Mouse (Mus musculus) liver, embryonic 16.5 days (tissue): ENCODE results near the gene Gm17304. TPM values are rescaled to one million over a fixed set of nuclear protein-coding genes. Genes with fewer than 3 reads are reported as not detected.

Source experiments
- ATAC-seq: fragments of 200-750 bp; cut with Nextera tagmentation; 2 replicates; pipeline ENCODE4 v1.8.0; 2017; ENCODE audit warnings: low read depth, mild to moderate bottlenecking, moderate number of reproducible peaks, moderate library complexity
- H3K27ac ChIP-seq: fragments of 300-500 bp; sonication (generic); 2 replicates; pipeline ENCODE4 v1.5.1; 2014; ENCODE audit warnings: mild to moderate bottlenecking, low read length
- H3K27me3 ChIP-seq: fragments of 300-500 bp; sonication (generic); 2 replicates; pipeline ENCODE4 v1.6.1; 2014; ENCODE audit warnings: low read depth, low read length, mixed read lengths; ENCODE audit not compliant: control insufficient read depth, insufficient read depth
- H3K36me3 ChIP-seq: fragments of 300-500 bp; sonication (generic); 2 replicates; pipeline ENCODE4 v1.6.1; 2014; ENCODE audit warnings: mild to moderate bottlenecking; ENCODE audit not compliant: control insufficient read depth, insufficient read depth
- H3K4me1 ChIP-seq: fragments of 300-500 bp; sonication (generic); 2 replicates; pipeline ENCODE4 v1.6.1; 2014; ENCODE audit warnings: low read depth, low read length, mixed read lengths; ENCODE audit not compliant: control insufficient read depth
- H3K4me2 ChIP-seq: fragments of 300-500 bp; sonication (generic); 2 replicates; pipeline ENCODE4 v1.6.1; 2014; ENCODE audit warnings: low read depth, low read length, mixed read lengths
- H3K4me3 ChIP-seq: fragments of 300-500 bp; sonication (generic); 2 replicates; pipeline ENCODE4 v1.5.1; 2014; ENCODE audit warnings: low read depth, mild to moderate bottlenecking, low read length
- H3K9ac ChIP-seq: fragments of 300-500 bp; sonication (generic); 2 replicates; pipeline ENCODE4 v1.6.1; 2014; ENCODE audit warnings: low read depth, low read length
- H3K9me3 ChIP-seq: fragments of 300-500 bp; sonication (generic); replicated peaks from 2 replicates; pipeline ENCODE4 v1.6.1; 2016; ENCODE audit warnings: low read length; ENCODE audit not compliant: control insufficient read depth
- WGBS: fragments of 180-500 bp; shearing (Covaris S2); extraction: QIAGEN DNeasy Blood & Tissue Kit; methylation state at CpG from one replicate; pipeline ENCODE4 v1.1.7; 2014; ENCODE audit not compliant: insufficient replicate concordance; 5-methylcytosine and 5-hydroxymethylcytosine counted together
- polyA plus RNA-seq: library from polyadenylated mRNA; unstranded; fragments of >200 nt; fragmentation: Nextera tagmentation; extraction: Ambion mirVana; gene quantifications from 2 replicates; pipeline ENCODE4 v1.2.1, GENCODE M21; 2015

Gene Gm17304
- polyA plus RNA-seq, 1 experiment from 2014 or later: not detected

GRCm38 (mm10) chr5:106612151-106612550 lies 3.3 kb downstream of the Gm17304 start:
- no peaks in the 10 kb centered on the region for H3K27me3 ChIP-seq
- H3K27ac ChIP-seq: no peak overlapping the region
- ATAC-seq: no peak
- H3K4me2 ChIP-seq: no peak overlapping the region
- H3K9ac ChIP-seq: no peak overlapping the region
- H3K4me1 ChIP-seq: no peaks in the 10 kb centered on the region
- no peak overlapping the region for H3K4me3 ChIP-seq
- 79% methylated on average over 2 of the region's 2 CpGs for WGBS
- no peaks in the 10 kb centered on the region; the same call in 1 of the 2 replicates for H3K36me3 ChIP-seq
- no peaks in the 10 kb centered on the region for H3K9me3 ChIP-seq

GRCm38 (mm10) chr5:106614570-106614969 lies 5.7 kb downstream of the Gm17304 start:
- no peak overlapping the region for H3K27ac ChIP-seq
- no peaks in the 10 kb centered on the region for H3K9me3 ChIP-seq
- no peaks in the 10 kb centered on the region for H3K4me1 ChIP-seq
- H3K36me3 ChIP-seq: peaks cover 4% of the 10 kb centered on the region
- H3K27me3 ChIP-seq: no peaks in the 10 kb centered on the region
- no peak overlapping the region for H3K4me2 ChIP-seq
- WGBS: 62% methylated on average over 7 of the region's 7 CpGs
- H3K9ac ChIP-seq: no peak overlapping the region
- no peak for ATAC-seq
- H3K4me3 ChIP-seq: no peak overlapping the region

- no peaks in the 10 kb centered on the region for H3K9me3 ChIP-seq
- H3K4me3 ChIP-seq: no peak overlapping the region
- ATAC-seq: no peak
- H3K27me3 ChIP-seq: no peaks in the 10 kb centered on the region
- no peaks in the 10 kb centered on the region for H3K4me1 ChIP-seq
- peaks cover 4% of the 10 kb centered on the region for H3K36me3 ChIP-seq
- 66% methylated on average over 2 of the region's 2 CpGs for WGBS
- no peak overlapping the region for H3K27ac ChIP-seq
- H3K4me2 ChIP-seq: no peak overlapping the region
- no peak overlapping the region for H3K9ac ChIP-seq
Measured at GRCm38 (mm10) chr5:106615006-106615405, 6.1 kb downstream of the Gm17304 start.

- ATAC-seq: no peak
- H3K9ac ChIP-seq: no peak overlapping the region
- H3K9me3 ChIP-seq: no peaks in the 10 kb centered on the region
- peaks cover 12% of the 10 kb centered on the region for H3K36me3 ChIP-seq
- H3K4me2 ChIP-seq: no peak overlapping the region
- H3K4me1 ChIP-seq: no peaks in the 10 kb centered on the region
- no peak overlapping the region for H3K27ac ChIP-seq
- H3K4me3 ChIP-seq: no peak overlapping the region
- 87% methylated on average over 6 of the region's 6 CpGs for WGBS
- no peaks in the 10 kb centered on the region for H3K27me3 ChIP-seq
Measured at GRCm38 (mm10) chr5:106620446-106620845, 11.5 kb downstream of the Gm17304 start.

- Histone ChIP-seq H3K4me2 (no peak overlapping the region), H3K4me3 (no peak overlapping the region), H3K4me1 (no peaks in the 10 kb centered on the region), H3K9ac (no peak overlapping the region), H3K27ac (no peak overlapping the region), H3K36me3 (peaks cover 12% of the 10 kb centered on the region), H3K27me3 (no peaks in the 10 kb centered on the region), H3K9me3 (no peaks in the 10 kb centered on the region)
- 84% methylated on average over 5 of the region's 5 CpGs for WGBS
- no peak for ATAC-seq
Measured at GRCm38 (mm10) chr5:106622193-106622592, 13.3 kb downstream of the Gm17304 start.

- H3K4me2 ChIP-seq: no peak overlapping the region
- ATAC-seq: no peak
- no peak overlapping the region for H3K9ac ChIP-seq
- no peaks in the 10 kb centered on the region for H3K27me3 ChIP-seq
- no peaks in the 10 kb centered on the region for H3K4me1 ChIP-seq
- no peak overlapping the region for H3K4me3 ChIP-seq
- WGBS: 88% methylated on average over 4 of the region's 4 CpGs
- no peak overlapping the region for H3K27ac ChIP-seq
- peaks cover 9% of the 10 kb centered on the region for H3K36me3 ChIP-seq
- H3K9me3 ChIP-seq: no peaks in the 10 kb centered on the region
Measured at GRCm38 (mm10) chr5:106623337-106623736, 14.4 kb downstream of the Gm17304 start.

- H3K9ac ChIP-seq: no peak overlapping the region
Measured at GRCm38 (mm10) chr5:106628369-106629149, 19.7 kb downstream of the Gm17304 start.

GRCm38 (mm10) chr5:106636423-106636946 lies 27.6 kb downstream of the Gm17304 start:
- ATAC-seq: no peak
- no peaks in the 10 kb centered on the region for H3K9me3 ChIP-seq
- peaks cover 29% of the 10 kb centered on the region for H3K36me3 ChIP-seq
- no peaks in the 10 kb centered on the region for H3K27me3 ChIP-seq
- no peak overlapping the region for H3K27ac ChIP-seq
- no peak overlapping the region for H3K4me2 ChIP-seq
- H3K4me3 ChIP-seq: no peak overlapping the region
- WGBS: 89% methylated on average over 13 of the region's 13 CpGs
- no peaks in the 10 kb centered on the region for H3K4me1 ChIP-seq
- no peak overlapping the region for H3K9ac ChIP-seq

More at GRCm38 (mm10) chr5:106628369-106629149, 19.7 kb downstream of the Gm17304 start:
- no peak for ATAC-seq
- H3K4me2 ChIP-seq: no peak overlapping the region
- WGBS: 77% methylated on average over 8 of the region's 8 CpGs
- H3K4me1 ChIP-seq: no peaks in the 10 kb centered on the region
- no peaks in the 10 kb centered on the region for H3K9me3 ChIP-seq
- H3K27me3 ChIP-seq: no peaks in the 10 kb centered on the region
- H3K4me3 ChIP-seq: no peak overlapping the region
- H3K27ac ChIP-seq: no peak overlapping the region
- H3K36me3 ChIP-seq: no peaks in the 10 kb centered on the region

GRCm38 (mm10) chr5:106639627-106640026 lies 30.7 kb downstream of the Gm17304 start:
- no peak for ATAC-seq
- no peak overlapping the region for H3K27ac ChIP-seq
- no peak overlapping the region for H3K4me3 ChIP-seq
- H3K4me2 ChIP-seq: no peak overlapping the region
- 61% methylated on average over 2 of the region's 2 CpGs for WGBS
- no peak overlapping the region for H3K9ac ChIP-seq
- peaks cover 25% of the 10 kb centered on the region for H3K36me3 ChIP-seq
- peaks cover 5% of the 10 kb centered on the region for H3K4me1 ChIP-seq
- no peaks in the 10 kb centered on the region for H3K27me3 ChIP-seq
- no peaks in the 10 kb centered on the region for H3K9me3 ChIP-seq
